Mouse (Mus musculus) 416B (cell line): ENCODE measurements at regions not wholly inside any gene's neighbourhood (a gene's known extent, or its start where the extent isn't known, plus 50 kb on each side); places are given as distances from the start of the nearest gene placed in this dataset.
A peak's percentile ranks its signal among the peaks of the same experiment; 100 is the strongest.

Experiments used
- DNase-seq: peaks from one replicate; pipeline ENCODE4 v3.0.0; 2011; ENCODE audit warnings: low read depth

GRCm38 (mm10) chr4:135034406-135034805 is 86.0 kb upstream of the Runx3 start:
- DNase-seq: peak; percentile 51

- DNase-seq: no peak
These were observed 83.7 kb upstream of the Runx3 start for GRCm38 (mm10) chr4:135036764-135037163.

- DNase-seq: peak; percentile 67
These were observed 81.2 kb upstream of the Runx3 start for GRCm38 (mm10) chr4:135039234-135039633.

GRCm38 (mm10) chr4:135041921-135042320 is 78.5 kb upstream of the Runx3 start:
- no peak for DNase-seq

- peak; percentile 78 for DNase-seq
These were observed 78.0 kb upstream of the Runx3 start for GRCm38 (mm10) chr4:135042501-135042900.

- DNase-seq: no peak
These were observed 75.4 kb upstream of the Runx3 start for GRCm38 (mm10) chr4:135045054-135045453.

GRCm38 (mm10) chr4:135046619-135047018 is 73.8 kb upstream of the Runx3 start:
- DNase-seq: no peak

GRCm38 (mm10) chr4:135047251-135047650 is 73.2 kb upstream of the Runx3 start:
- no peak for DNase-seq

- DNase-seq: no peak
These were observed 72.7 kb upstream of the Runx3 start for GRCm38 (mm10) chr4:135047771-135048170.

GRCm38 (mm10) chr4:135049924-135050323 is 70.5 kb upstream of the Runx3 start:
- DNase-seq: no peak

- DNase-seq: no peak
These were observed 69.0 kb upstream of the Runx3 start for GRCm38 (mm10) chr4:135051466-135051865.

GRCm38 (mm10) chr4:135053585-135053984 is 66.9 kb upstream of the Runx3 start:
- DNase-seq: peak; percentile 85

GRCm38 (mm10) chr4:135054353-135054752 is 66.1 kb upstream of the Runx3 start:
- peak; percentile 84 for DNase-seq

GRCm38 (mm10) chr4:135056371-135056770 is 64.1 kb upstream of the Runx3 start:
- no peak for DNase-seq

- DNase-seq: no peak
These were observed 63.2 kb upstream of the Runx3 start for GRCm38 (mm10) chr4:135057286-135057685.

GRCm38 (mm10) chr4:135058895-135059294 is 61.6 kb upstream of the Runx3 start:
- DNase-seq: no peak

- DNase-seq: peak; percentile 80
These were observed 59.3 kb upstream of the Runx3 start for GRCm38 (mm10) chr4:135061030-135061743.

- DNase-seq: peak; percentile 93
These were observed 53.5 kb upstream of the Runx3 start for GRCm38 (mm10) chr4:135066766-135067479.

- no peak for DNase-seq
These were observed 52.6 kb upstream of the Runx3 start for GRCm38 (mm10) chr4:135067805-135068204.

GRCm38 (mm10) chr4:135069818-135070217 is 50.6 kb upstream of the Runx3 start:
- DNase-seq: peak; percentile 94
